Mouse (Mus musculus) liver, embryonic 14.5 days (tissue): ENCODE measurements around the gene Itgb6. TPM values are rescaled to one million over a fixed set of nuclear protein-coding genes. Genes with fewer than 3 reads are reported as not detected.

Experiments
- ATAC-seq: fragments of 200-750 bp; cut with Nextera tagmentation; 2 replicates; pipeline ENCODE4 v1.8.0; 2017; ENCODE audit warnings: moderate number of reproducible peaks, mild to moderate bottlenecking, moderate library complexity; ENCODE audit not compliant: insufficient read depth
- DNase-seq, 3 experiments: peaks; one replicate each; pipeline ENCODE4 v3.0.0-alpha.2; 2012 to 2013; ENCODE audit warnings: low read depth in 3 of 3, low spot score in 3 of 3
- H3K27ac ChIP-seq: fragments of 300-500 bp; sonication (generic); 2 replicates; pipeline ENCODE4 v1.5.1; 2014; ENCODE audit warnings: moderate library complexity, mild to moderate bottlenecking, control low read depth, inconsistent platforms
- H3K27me3 ChIP-seq: fragments of 300-500 bp; sonication (generic); 2 replicates; pipeline ENCODE4 v1.6.1; 2014; ENCODE audit warnings: mild to moderate bottlenecking, low read length, moderate library complexity; ENCODE audit not compliant: control insufficient read depth, insufficient read depth
- H3K36me3 ChIP-seq: fragments of 300-500 bp; sonication (generic); replicated peaks from 2 replicates; pipeline ENCODE4 v1.6.1; 2014; ENCODE audit warnings: low read depth; ENCODE audit not compliant: control insufficient read depth, insufficient read depth
- H3K4me1 ChIP-seq, 2 experiments: fragments of 200-500 bp in 1 of 2; fragments of 300-500 bp in 1 of 2; sonication (generic) in 1 of 2; replicated peaks; 2 replicates each; pipeline ENCODE4 v1.6.1; 2012 to 2014; ENCODE audit warnings: antibody characterized with exemption in 1 of 2, inconsistent platforms in 1 of 2, low read length in 1 of 2; ENCODE audit not compliant: control insufficient read depth in 2 of 2, insufficient read depth in 2 of 2
- H3K4me2 ChIP-seq: fragments of 300-500 bp; sonication (generic); 2 replicates; pipeline ENCODE4 v1.6.1; 2014; ENCODE audit warnings: low read depth, mild to moderate bottlenecking, control low read depth, moderate library complexity
- H3K4me3 ChIP-seq, 2 experiments: fragments of 200-500 bp in 1 of 2; fragments of 300-500 bp in 1 of 2; sonication (generic) in 1 of 2; 2 replicates each; pipeline ENCODE4 v1.5.1; 2012 to 2014; ENCODE audit warnings: low read depth in 2 of 2, low read length in 2 of 2, mild to moderate bottlenecking in 2 of 2, control low read depth in 1 of 2, inconsistent platforms in 1 of 2, moderate library complexity in 1 of 2; ENCODE audit not compliant: insufficient read depth in 1 of 2
- H3K9ac ChIP-seq: fragments of 300-500 bp; sonication (generic); replicated peaks from 2 replicates; pipeline ENCODE4 v1.6.1; 2014; ENCODE audit warnings: mild to moderate bottlenecking, control low read depth, moderate library complexity
- H3K9me3 ChIP-seq: fragments of 300-500 bp; sonication (generic); 2 replicates; pipeline ENCODE4 v1.6.1; 2016; ENCODE audit warnings: low read length, mixed read lengths; ENCODE audit not compliant: control insufficient read depth
- CTCF ChIP-seq: IDR thresholded peaks from 2 replicates; pipeline ENCODE4 v1.5.1; 2016; ENCODE audit warnings: antibody characterized with exemption, low read depth, control low read depth
- EP300 ChIP-seq: IDR thresholded peaks from 2 replicates; pipeline ENCODE4 v1.6.1; 2016; ENCODE audit warnings: antibody characterized with exemption, low read depth
- WGBS: fragments of 180-500 bp; shearing (Covaris S2); extraction: QIAGEN DNeasy Blood & Tissue Kit; methylation state at CpG from one replicate; pipeline ENCODE4 v1.1.7; 2014; ENCODE audit not compliant: insufficient replicate concordance; 5-methylcytosine and 5-hydroxymethylcytosine counted together
- polyA plus RNA-seq, 2 experiments: library from polyadenylated mRNA; depleted of rRNA in 1 of 2; stranded (reverse) in 1 of 2; unstranded in 1 of 2; fragments of >200 nt; fragmentation: Nextera tagmentation in 1 of 2; extraction: Ambion mirVana in 1 of 2; gene quantifications; 2 replicates each; pipeline versions ENCODE4 v1.2.1 to v1.2.3; 2012 to 2014

The Itgb6 gene
- polyA plus RNA-seq, 2 experiments: 0.02 to 0.05 TPM

DNA sequence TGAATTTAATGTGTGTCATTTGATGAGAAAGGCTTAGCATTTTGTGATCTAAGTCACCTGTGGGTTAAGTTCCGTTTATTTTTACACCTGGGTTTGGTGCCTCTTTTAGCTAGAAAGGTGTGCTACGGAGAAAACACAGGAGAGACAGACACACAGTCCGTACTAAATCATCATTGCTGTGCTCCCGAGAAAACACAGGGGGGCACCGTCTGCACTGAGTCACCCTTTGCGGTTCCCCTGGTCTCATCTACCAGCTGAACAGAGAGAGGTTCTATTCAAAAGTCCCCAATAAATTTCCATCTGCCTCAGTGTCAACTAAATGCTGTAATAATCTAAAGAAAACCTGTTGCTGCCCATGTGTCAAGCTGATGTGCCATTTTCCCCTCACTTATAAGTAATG is 8.5 kb upstream of the Itgb6 start:
- Histone ChIP-seq H3K9me3 (no peaks in the 10 kb centered on the region), H3K36me3 (no peaks in the 10 kb centered on the region), H3K4me3 (no peak overlapping the region), H3K27me3 (no peaks in the 10 kb centered on the region), H3K4me2 (no peak overlapping the region), H3K27ac (no peak overlapping the region), H3K9ac (no peak overlapping the region), H3K4me1 (no peaks in the 10 kb centered on the region)
- 59% methylated on average over 6 of the region's 6 CpGs for WGBS
- DNase-seq (no peak), ATAC-seq (no peak)
- TF ChIP-seq CTCF (no peak), EP300 (no peak)

DNA sequence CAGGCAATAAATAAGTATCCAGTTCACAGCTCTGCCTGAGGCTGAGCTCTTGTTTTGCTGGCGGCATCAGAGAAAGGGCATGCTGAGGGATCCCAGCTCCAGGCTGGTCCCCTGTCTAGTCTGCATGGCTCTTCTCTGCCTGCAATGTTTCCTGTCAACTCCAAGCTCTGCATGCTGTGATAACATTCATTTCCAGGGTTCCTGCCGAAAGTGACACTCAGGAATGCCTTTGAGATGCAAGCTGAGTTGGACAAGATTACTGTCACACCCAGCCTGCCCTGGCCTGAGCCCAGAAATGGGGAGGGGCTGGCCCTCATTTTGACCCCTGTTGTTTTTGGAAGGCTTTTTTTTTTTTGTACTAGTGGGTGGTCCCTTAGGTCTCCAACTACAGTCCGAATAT is 7.6 kb upstream of the Itgb6 start:
- ATAC-seq (no peak), DNase-seq (no peak)
- WGBS: 33% methylated on average over 3 of the region's 3 CpGs
- no peaks in the 10 kb centered on the region for H3K36me3 ChIP-seq
- H3K4me2 ChIP-seq: no peak overlapping the region
- H3K4me1 ChIP-seq: no peaks in the 10 kb centered on the region
- H3K27ac ChIP-seq: no peak overlapping the region
- H3K27me3 ChIP-seq: no peaks in the 10 kb centered on the region
- TF ChIP-seq EP300: no peak
- no peak for TF ChIP-seq CTCF
- H3K9ac ChIP-seq: no peak overlapping the region
- H3K4me3 ChIP-seq: no peak overlapping the region
- no peaks in the 10 kb centered on the region for H3K9me3 ChIP-seq

DNA sequence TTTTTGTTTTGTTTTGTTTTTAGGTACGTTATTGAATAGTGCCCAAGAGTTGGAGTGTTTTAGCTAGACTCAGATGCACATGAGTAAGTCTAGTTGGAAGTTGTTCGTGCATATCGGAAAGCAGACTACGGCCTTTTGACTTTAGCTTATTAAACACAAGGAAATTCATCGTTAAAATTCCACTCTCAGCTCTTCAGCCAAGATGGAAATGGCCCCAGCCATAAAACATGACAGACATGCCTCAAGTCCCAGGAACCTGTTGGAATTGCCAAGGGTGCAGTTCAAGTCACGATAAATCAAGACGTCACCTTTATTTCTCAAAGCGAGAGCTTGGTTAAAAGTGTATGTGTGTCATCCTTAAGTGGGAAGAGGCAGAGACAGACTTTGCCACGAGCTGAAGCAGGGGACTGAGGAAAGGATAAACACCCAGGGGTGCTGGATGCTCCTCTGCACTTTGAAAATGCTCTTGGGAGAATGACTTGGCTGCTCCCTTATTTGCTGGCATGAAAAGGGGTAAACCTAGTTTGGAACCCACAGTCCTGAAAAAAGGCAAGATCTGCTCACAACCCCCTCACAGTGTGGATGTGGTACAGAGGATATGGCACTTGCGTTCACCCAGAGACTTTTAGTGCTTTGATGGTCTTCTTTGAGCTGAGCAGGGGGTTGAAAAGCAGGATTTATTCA is 6.6 kb upstream of the Itgb6 start:
- TF ChIP-seq EP300 (no peak), CTCF (no peak)
- Histone ChIP-seq H3K9ac (no peak overlapping the region), H3K9me3 (no peaks in the 10 kb centered on the region), H3K36me3 (no peaks in the 10 kb centered on the region), H3K27me3 (no peaks in the 10 kb centered on the region), H3K27ac (no peak overlapping the region), H3K4me1 (no peaks in the 10 kb centered on the region), H3K4me3 (no peak overlapping the region), H3K4me2 (no peak overlapping the region)
- WGBS: 65% methylated on average over 10 of the region's 10 CpGs
- DNase-seq: no peak
- no peak for ATAC-seq

DNA sequence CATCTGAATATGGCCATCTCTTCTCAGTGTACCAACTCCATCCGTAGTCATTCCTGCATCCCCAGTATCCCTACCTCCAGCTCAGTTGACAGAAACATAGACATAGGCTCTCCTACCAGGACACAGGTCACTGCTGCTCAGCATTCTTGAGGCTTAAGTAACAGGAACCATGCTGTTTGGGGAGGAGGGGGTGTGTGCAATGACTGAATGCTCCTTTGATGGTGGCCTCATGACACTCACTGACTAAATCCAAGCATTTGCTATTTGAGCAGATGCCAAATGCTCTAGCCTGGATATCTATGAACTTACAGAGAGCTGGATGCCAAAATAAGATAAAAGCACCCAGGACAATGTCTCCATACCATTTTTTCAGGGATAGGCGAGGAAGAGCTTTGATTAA is 2.2 kb upstream of the Itgb6 start:
- Histone ChIP-seq H3K9ac (no peak overlapping the region), H3K36me3 (no peaks in the 10 kb centered on the region), H3K4me3 (no peak overlapping the region), H3K4me1 (no peaks in the 10 kb centered on the region), H3K27me3 (no peaks in the 10 kb centered on the region), H3K27ac (no peak overlapping the region), H3K9me3 (no peaks in the 10 kb centered on the region), H3K4me2 (no peak overlapping the region)
- TF ChIP-seq CTCF (no peak), EP300 (no peak)
- 50% methylated on average over 2 of the region's 2 CpGs for WGBS
- ATAC-seq (no peak), DNase-seq (no peak)

DNA sequence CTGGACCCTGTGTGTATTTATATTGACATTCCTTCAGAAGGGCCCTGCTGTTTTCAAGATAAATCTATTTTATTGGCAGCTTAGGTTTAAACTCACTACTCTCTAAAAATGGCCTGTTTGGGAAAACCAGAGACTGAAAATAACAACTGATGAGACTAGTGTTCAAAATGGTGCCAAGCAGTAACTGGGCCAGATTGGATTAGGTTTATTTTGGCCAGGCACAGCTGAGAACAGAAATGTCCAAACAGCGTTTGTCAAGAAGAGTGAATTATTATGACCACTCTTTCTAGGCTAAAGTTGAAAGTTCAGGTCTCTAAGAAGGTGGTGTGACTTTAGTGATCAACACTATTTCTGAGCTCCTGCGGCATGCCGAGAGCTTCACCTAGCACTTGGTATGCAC is 524 bp upstream of the Itgb6 start:
- H3K36me3 ChIP-seq: no peaks in the 10 kb centered on the region
- TF ChIP-seq EP300 (no peak), CTCF (no peak)
- no peaks in the 10 kb centered on the region for H3K4me1 ChIP-seq
- no peak overlapping the region for H3K4me3 ChIP-seq
- H3K9me3 ChIP-seq: no peaks in the 10 kb centered on the region
- 81% methylated on average over 3 of the region's 3 CpGs for WGBS
- H3K27ac ChIP-seq: no peak overlapping the region
- DNase-seq (no peak), ATAC-seq (no peak)
- H3K9ac ChIP-seq: no peak overlapping the region
- no peak overlapping the region for H3K4me2 ChIP-seq
- no peaks in the 10 kb centered on the region for H3K27me3 ChIP-seq
